Mouse (Mus musculus) forebrain, embryonic 13.5 days (tissue): ENCODE measurements around the gene Sorcs3. TPM values are rescaled to one million over a fixed set of nuclear protein-coding genes. Genes with fewer than 3 reads are reported as not detected.

Experiments used
- ATAC-seq: fragments of 200-750 bp; cut with Nextera tagmentation; 2 replicates; pipeline ENCODE4 v1.8.0; 2017
- H3K27ac ChIP-seq: fragments of 300-500 bp; sonication (generic); 2 replicates; pipeline ENCODE4 v1.5.1; 2015; ENCODE audit warnings: inconsistent platforms, mild to moderate bottlenecking, moderate library complexity
- H3K27me3 ChIP-seq: fragments of 300-500 bp; sonication (generic); 2 replicates; pipeline ENCODE4 v1.6.1; 2015; ENCODE audit warnings: mild to moderate bottlenecking, inconsistent platforms
- H3K36me3 ChIP-seq: fragments of 300-500 bp; sonication (generic); 2 replicates; pipeline ENCODE4 v1.6.1; 2015; ENCODE audit warnings: mild to moderate bottlenecking, inconsistent platforms; ENCODE audit not compliant: poor library complexity, severe bottlenecking
- H3K4me1 ChIP-seq: fragments of 300-500 bp; sonication (generic); 2 replicates; pipeline ENCODE4 v1.6.1; 2015; ENCODE audit warnings: inconsistent platforms
- H3K4me2 ChIP-seq: fragments of 300-500 bp; sonication (generic); 2 replicates; pipeline ENCODE4 v1.6.1; 2015; ENCODE audit warnings: inconsistent platforms, mild to moderate bottlenecking, moderate library complexity
- H3K4me3 ChIP-seq: fragments of 300-500 bp; sonication (generic); 2 replicates; pipeline ENCODE4 v1.5.1; 2015; ENCODE audit warnings: mild to moderate bottlenecking, inconsistent platforms
- H3K9ac ChIP-seq: fragments of 300-500 bp; sonication (generic); 2 replicates; pipeline ENCODE4 v1.6.1; 2015; ENCODE audit warnings: mild to moderate bottlenecking, inconsistent platforms
- H3K9me3 ChIP-seq: fragments of 300-500 bp; sonication (generic); replicated peaks from 2 replicates; pipeline ENCODE4 v1.6.1; 2016; ENCODE audit warnings: inconsistent platforms
- WGBS: fragments of 180-500 bp; shearing (Covaris S2); methylation state at CpG from one replicate; pipeline ENCODE4 v1.1.7; 2015; 5-methylcytosine and 5-hydroxymethylcytosine counted together
- polyA plus RNA-seq: library from polyadenylated mRNA; unstranded; fragments of >200 nt; fragmentation: Nextera tagmentation; extraction: Ambion mirVana; gene quantifications from 2 replicates; pipeline ENCODE4 v1.2.1, GENCODE M21; 2015

Sorcs3 gene
- polyA plus RNA-seq, 1 experiment from 2014 or later: 3.8 TPM

- ATAC-seq: peak; percentile 94
- Histone ChIP-seq H3K9ac (no peak overlapping the region), H3K4me2 (no peak overlapping the region), H3K9me3 (no peaks in the 10 kb centered on the region), H3K4me1 (no peaks in the 10 kb centered on the region), H3K27me3 (no peaks in the 10 kb centered on the region), H3K4me3 (no peak overlapping the region), H3K36me3 (no peaks in the 10 kb centered on the region), H3K27ac (no peak overlapping the region)
- 49% methylated on average over 3 of the region's 3 CpGs for WGBS
Measured at GRCm38 (mm10) chr19:48834342-48834741, 628.5 kb downstream of the Sorcs3 start.

DNA sequence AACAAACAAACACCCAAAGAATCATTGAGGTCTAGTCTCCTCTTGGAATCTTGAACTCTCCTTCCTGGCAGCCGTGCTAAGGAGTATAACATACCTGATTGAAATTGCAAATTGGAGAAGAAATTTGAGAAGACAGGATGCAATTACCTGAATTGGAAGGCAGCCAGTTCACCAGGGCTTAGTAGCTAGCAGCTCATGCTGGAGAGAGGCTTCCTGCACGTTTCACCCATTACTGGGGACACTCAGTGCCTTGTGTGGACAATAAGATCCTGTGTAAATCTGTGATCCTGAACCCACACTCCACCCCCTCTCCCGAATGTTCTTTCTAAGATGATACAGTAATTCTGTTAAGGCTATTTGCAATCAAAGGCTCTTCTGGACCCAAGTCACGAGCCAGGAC, 633.6 kb downstream of the Sorcs3 start:
- WGBS: 75% methylated on average over 4 of the region's 4 CpGs
- Histone ChIP-seq H3K4me1 (no peaks in the 10 kb centered on the region), H3K9me3 (no peaks in the 10 kb centered on the region), H3K27ac (no peak overlapping the region), H3K36me3 (no peaks in the 10 kb centered on the region), H3K9ac (no peak overlapping the region), H3K4me2 (no peak overlapping the region), H3K4me3 (no peak overlapping the region), H3K27me3 (no peaks in the 10 kb centered on the region)
- ATAC-seq: no peak

- no peaks in the 10 kb centered on the region for H3K36me3 ChIP-seq
Measured at GRCm38 (mm10) chr19:48847700-48848099, 641.9 kb downstream of the Sorcs3 start.

DNA sequence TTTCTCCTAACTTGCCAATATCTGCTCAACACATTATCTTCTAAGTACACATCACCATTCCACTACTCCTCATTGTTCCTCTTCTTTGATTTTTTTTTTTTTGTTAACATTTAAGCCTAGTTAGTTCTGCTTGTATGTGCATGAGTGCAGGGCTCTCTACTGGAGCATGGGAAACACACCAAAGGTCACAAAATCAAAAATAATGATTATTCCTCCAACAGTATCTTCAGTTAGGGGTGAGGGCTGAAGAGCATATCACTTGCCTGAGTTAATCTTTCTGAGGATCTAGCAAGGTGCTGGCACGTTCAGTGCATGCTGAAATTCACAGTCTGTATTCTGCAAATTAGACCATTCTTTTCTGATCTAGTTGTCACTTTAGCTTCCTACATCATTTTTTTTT, 644.6 kb downstream of the Sorcs3 start:
- no peaks in the 10 kb centered on the region for H3K36me3 ChIP-seq
- no peaks in the 10 kb centered on the region for H3K27me3 ChIP-seq
- WGBS: 72% methylated on average over 1 of the region's 1 CpGs
- no peak overlapping the region for H3K4me2 ChIP-seq
- H3K9me3 ChIP-seq: no peaks in the 10 kb centered on the region
- H3K27ac ChIP-seq: no peak overlapping the region
- H3K4me3 ChIP-seq: no peak overlapping the region
- ATAC-seq: no peak
- H3K9ac ChIP-seq: no peak overlapping the region
- H3K4me1 ChIP-seq: no peaks in the 10 kb centered on the region

More at GRCm38 (mm10) chr19:48847700-48848099, 641.9 kb downstream of the Sorcs3 start:
- 86% methylated on average over 3 of the region's 3 CpGs for WGBS
- Histone ChIP-seq H3K4me3 (no peak overlapping the region), H3K27ac (no peak overlapping the region), H3K4me2 (no peak overlapping the region), H3K9me3 (no peaks in the 10 kb centered on the region), H3K27me3 (no peaks in the 10 kb centered on the region), H3K9ac (no peak overlapping the region), H3K4me1 (no peaks in the 10 kb centered on the region)
- no peak for ATAC-seq
